Mouse (Mus musculus) intestine, embryonic 16.5 days (tissue): ENCODE results near the gene Ciao1. TPM values are rescaled to one million over a fixed set of nuclear protein-coding genes. Genes with fewer than 3 reads are reported as not detected.

ENCODE experiments used
- ATAC-seq: fragments of 200-750 bp; cut with Nextera tagmentation; 2 replicates; pipeline ENCODE4 v1.8.0; 2017; ENCODE audit warnings: moderate TSS enrichment, moderate library complexity
- H3K27ac ChIP-seq: fragments of 300-500 bp; sonication (generic); 2 replicates; pipeline ENCODE4 v1.5.1; 2014; ENCODE audit warnings: mild to moderate bottlenecking, low read length
- H3K27me3 ChIP-seq: fragments of 300-500 bp; sonication (generic); replicated peaks from 2 replicates; pipeline ENCODE4 v1.6.1; 2014; ENCODE audit warnings: low read length, control low read depth, mixed read lengths; ENCODE audit not compliant: control insufficient read depth, insufficient read depth
- H3K36me3 ChIP-seq: fragments of 300-500 bp; sonication (generic); 2 replicates; pipeline ENCODE4 v1.6.1; 2014; ENCODE audit warnings: low read length, control low read depth; ENCODE audit not compliant: control insufficient read depth, insufficient read depth
- H3K4me1 ChIP-seq: fragments of 300-500 bp; sonication (generic); 2 replicates; pipeline ENCODE4 v1.6.1; 2014; ENCODE audit warnings: low read length, control low read depth, mixed read lengths; ENCODE audit not compliant: control insufficient read depth, insufficient read depth
- H3K4me2 ChIP-seq: fragments of 300-500 bp; sonication (generic); 2 replicates; pipeline ENCODE4 v1.6.1; 2014; ENCODE audit warnings: low read depth, low read length, control low read depth
- H3K4me3 ChIP-seq: fragments of 300-500 bp; sonication (generic); 2 replicates; pipeline ENCODE4 v1.5.1; 2014; ENCODE audit warnings: mild to moderate bottlenecking, low read length
- H3K9ac ChIP-seq: fragments of 300-500 bp; sonication (generic); 2 replicates; pipeline ENCODE4 v1.6.1; 2014; ENCODE audit warnings: low read depth, low read length
- H3K9me3 ChIP-seq: fragments of 300-500 bp; sonication (generic); 2 replicates; pipeline ENCODE4 v1.6.1; 2016; ENCODE audit warnings: low read length, control low read depth; ENCODE audit not compliant: control insufficient read depth
- WGBS: fragments of 180-500 bp; shearing (Covaris S2); extraction: QIAGEN DNeasy Blood & Tissue Kit; methylation state at CpG from one replicate; pipeline ENCODE4 v1.1.7; 2014; 5-methylcytosine and 5-hydroxymethylcytosine counted together
- polyA plus RNA-seq: library from polyadenylated mRNA; unstranded; fragments of >200 nt; fragmentation: Nextera tagmentation; extraction: Ambion mirVana; gene quantifications from 2 replicates; pipeline ENCODE4 v1.2.1, GENCODE M21; 2015

Gene Ciao1
- polyA plus RNA-seq, 1 experiment from 2014 or later, result 63.3 TPM

GRCm38 (mm10) chr2:127251880-127252527, 4.4 kb upstream of the Ciao1 start:
- Histone ChIP-seq H3K9me3 (no peaks in the 10 kb centered on the region), H3K4me2 (no peak overlapping the region), H3K36me3 (no peaks in the 10 kb centered on the region; the same call in 1 of the 2 replicates), H3K27me3 (no peaks in the 10 kb centered on the region), H3K27ac (no peak overlapping the region), H3K4me1 (peaks cover 15% of the 10 kb centered on the region; the same call in 1 of the 2 replicates), H3K4me3 (no peak overlapping the region), H3K9ac (no peak overlapping the region)
- 64% methylated on average over 3 of the region's 3 CpGs for WGBS
- no peak for ATAC-seq

GRCm38 (mm10) chr2:127251457-127251856, 3.8 kb upstream of the Ciao1 start:
- WGBS, result 79% methylated on average over 3 of the region's 3 CpGs
- H3K27me3 ChIP-seq, result no peaks in the 10 kb centered on the region
- peaks cover 21% of the 10 kb centered on the region for H3K4me1 ChIP-seq
- no peaks in the 10 kb centered on the region for H3K36me3 ChIP-seq
- H3K4me2 ChIP-seq, result no peak overlapping the region
- ATAC-seq, result no peak
- no peak overlapping the region for H3K4me3 ChIP-seq
- H3K9ac ChIP-seq, result no peak overlapping the region
- no peaks in the 10 kb centered on the region for H3K9me3 ChIP-seq
- H3K27ac ChIP-seq, result no peak overlapping the region

- 88% methylated on average over 9 of the region's 9 CpGs for WGBS
- no peak for ATAC-seq
Observed at GRCm38 (mm10) chr2:127250291-127251008, 2.8 kb upstream of the Ciao1 start.

GRCm38 (mm10) chr2:127248334-127249004, 853 bp upstream of the Ciao1 start:
- H3K9me3 ChIP-seq, result no peaks in the 10 kb centered on the region
- peak; percentile 63 for ATAC-seq
- peak overlapping the region; percentile 90 for H3K4me2 ChIP-seq
- peak overlapping the region; percentile 93 for H3K9ac ChIP-seq
- peaks cover 21% of the 10 kb centered on the region for H3K4me1 ChIP-seq
- H3K36me3 ChIP-seq, result peaks cover 11% of the 10 kb centered on the region
- WGBS, result under 1% methylated on average over 39 of the region's 39 CpGs
- peak overlapping the region; percentile 98 for H3K4me3 ChIP-seq
- peak overlapping the region; percentile 68 for H3K27ac ChIP-seq
- H3K27me3 ChIP-seq, result no peaks in the 10 kb centered on the region

More at GRCm38 (mm10) chr2:127250291-127251008, 2.8 kb upstream of the Ciao1 start:
- Histone ChIP-seq H3K4me2 (no peak overlapping the region), H3K27me3 (no peaks in the 10 kb centered on the region), H3K36me3 (peaks cover 4% of the 10 kb centered on the region), H3K9me3 (no peaks in the 10 kb centered on the region), H3K4me1 (peaks cover 21% of the 10 kb centered on the region), H3K9ac (no peak overlapping the region), H3K27ac (no peak overlapping the region), H3K4me3 (no peak overlapping the region)

GRCm38 (mm10) chr2:127240065-127240464, 7.6 kb downstream of the Ciao1 start:
- no peak overlapping the region for H3K4me3 ChIP-seq
- H3K27me3 ChIP-seq, result no peaks in the 10 kb centered on the region
- no peak for ATAC-seq
- no peaks in the 10 kb centered on the region for H3K4me1 ChIP-seq
- H3K9ac ChIP-seq, result no peak overlapping the region
- H3K9me3 ChIP-seq, result no peaks in the 10 kb centered on the region
- peaks cover 30% of the 10 kb centered on the region for H3K36me3 ChIP-seq
- 100% methylated on average over 2 of the region's 2 CpGs for WGBS
- no peak overlapping the region for H3K27ac ChIP-seq
- no peak overlapping the region for H3K4me2 ChIP-seq

- Histone ChIP-seq H3K4me3 (no peak overlapping the region), H3K4me1 (no peaks in the 10 kb centered on the region), H3K4me2 (no peak overlapping the region), H3K27me3 (no peaks in the 10 kb centered on the region), H3K9ac (no peak overlapping the region), H3K36me3 (peaks cover 37% of the 10 kb centered on the region), H3K9me3 (no peaks in the 10 kb centered on the region), H3K27ac (no peak overlapping the region)
- ATAC-seq, result no peak
- WGBS, result 92% methylated on average over 11 of the region's 11 CpGs
Observed at GRCm38 (mm10) chr2:127237897-127238610, 9.6 kb downstream of the Ciao1 start.

- 97% methylated on average over 3 of the region's 3 CpGs for WGBS
- H3K27ac ChIP-seq, result no peak overlapping the region
- no peak for ATAC-seq
Observed at GRCm38 (mm10) chr2:127225261-127225660, 22.4 kb downstream of the Ciao1 start.

GRCm38 (mm10) chr2:127217746-127218145, 29.9 kb downstream of the Ciao1 start:
- no peaks in the 10 kb centered on the region for H3K27me3 ChIP-seq
- H3K4me1 ChIP-seq, result no peaks in the 10 kb centered on the region
- H3K4me2 ChIP-seq, result no peak overlapping the region
- H3K4me3 ChIP-seq, result no peak overlapping the region
- WGBS, result 98% methylated on average over 5 of the region's 5 CpGs
- H3K9me3 ChIP-seq, result no peaks in the 10 kb centered on the region
- no peak overlapping the region for H3K27ac ChIP-seq
- H3K36me3 ChIP-seq, result peaks cover 23% of the 10 kb centered on the region
- H3K9ac ChIP-seq, result no peak overlapping the region
- ATAC-seq, result no peak

More at GRCm38 (mm10) chr2:127225261-127225660, 22.4 kb downstream of the Ciao1 start:
- Histone ChIP-seq H3K4me1 (no peaks in the 10 kb centered on the region), H3K36me3 (peaks cover 42% of the 10 kb centered on the region), H3K4me3 (no peak overlapping the region), H3K27me3 (no peaks in the 10 kb centered on the region), H3K9me3 (no peaks in the 10 kb centered on the region), H3K9ac (no peak overlapping the region), H3K4me2 (no peak overlapping the region)

- Histone ChIP-seq H3K4me1 (peaks cover 8% of the 10 kb centered on the region), H3K27ac (no peak overlapping the region), H3K9ac (no peak overlapping the region), H3K9me3 (no peaks in the 10 kb centered on the region), H3K4me3 (no peak overlapping the region), H3K36me3 (peaks cover 5% of the 10 kb centered on the region), H3K4me2 (no peak overlapping the region), H3K27me3 (no peaks in the 10 kb centered on the region)
- no peak for ATAC-seq
- WGBS, result 95% methylated on average over 11 of the region's 11 CpGs
Observed at GRCm38 (mm10) chr2:127210701-127211100, 36.9 kb downstream of the Ciao1 start.
